Mouse (Mus musculus) E14TG2a.4 (cell line): ENCODE data around the gene Vps26b.

ENCODE experiments used
- CTCF ChIP-seq: conservative IDR thresholded peaks from 2 replicates; pipeline ENCODE4 v1.5.1; 2014; ENCODE audit warnings: low read length
- NANOG ChIP-seq: IDR thresholded peaks from 2 replicates; pipeline ENCODE4 v1.6.1; 2014; ENCODE audit warnings: borderline replicate concordance, low read length, mixed read lengths
- POU5F1 ChIP-seq: IDR thresholded peaks from 2 replicates; pipeline ENCODE4 v1.6.1; 2014; ENCODE audit warnings: low read length, borderline replicate concordance

DNA sequence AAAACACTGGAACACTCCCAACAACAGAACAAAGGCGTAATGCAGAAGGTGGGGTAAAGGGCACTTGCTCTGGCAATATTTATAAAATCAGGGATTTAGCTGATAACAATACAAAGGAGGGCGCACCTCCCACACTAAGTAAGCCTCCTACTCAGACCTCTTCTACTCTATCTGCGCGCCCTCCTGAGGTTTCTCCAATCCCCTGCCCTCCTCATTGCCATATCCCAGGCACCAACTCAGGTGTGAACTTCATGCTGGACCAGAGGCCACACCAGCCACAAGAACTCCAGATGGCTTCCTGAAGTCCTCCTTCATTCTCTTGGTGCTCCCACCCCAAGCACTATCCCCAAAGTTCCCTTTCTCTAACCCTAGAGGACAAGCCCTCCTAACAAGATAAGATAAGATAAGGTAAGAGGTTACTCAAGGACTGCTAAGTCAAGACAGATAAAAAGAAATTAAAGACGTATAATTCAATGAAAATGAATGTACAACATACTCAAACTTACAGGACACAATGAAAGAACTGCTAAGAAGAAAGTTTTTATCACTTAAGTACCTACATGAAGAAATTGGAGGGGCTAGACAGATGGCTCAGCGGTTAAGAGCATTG, 44.1 kb downstream of the Vps26b start:
- TF ChIP-seq CTCF = no peak
- TF ChIP-seq POU5F1 = no peak
- no peak for TF ChIP-seq NANOG
